Mouse (Mus musculus): ENCODE measurements around the gene Btbd9. TPM values are rescaled to one million over a fixed set of nuclear protein-coding genes. Genes with fewer than 3 reads are reported as not detected.

The Btbd9 gene
- polyA plus RNA-seq, 1 experiment from 2014 or later: 40.9 TPM

- no peak overlapping the region for H3K4me3 ChIP-seq (ENCODE audit: control insufficient read depth in 1 of 2, insufficient read depth in 1 of 2, low read depth in 1 of 2, low read length in 2 of 2)
- H3K27me3 ChIP-seq (ENCODE audit: control insufficient read depth, insufficient read depth, low read length): no peaks in the 10 kb centered on the region
- no peak for ATAC-seq (ENCODE audit: insufficient number of reproducible peaks, insufficient read depth, low FRiP score, low read depth)
- 85% methylated on average over 6 of the region's 6 CpGs for WGBS
- H3K4me2 ChIP-seq (ENCODE audit: low read length): no peak overlapping the region
- H3K9me3 ChIP-seq (ENCODE audit: control insufficient read depth, low read length): no peaks in the 10 kb centered on the region
- peaks cover 34 to 50% of the 10 kb centered on the region in 2 experiments for H3K4me1 ChIP-seq (ENCODE audit: control insufficient read depth in 2 of 2, insufficient read depth in 2 of 2, low read length in 2 of 2)
- H3K36me3 ChIP-seq (ENCODE audit: control insufficient read depth, insufficient read depth, low read length): no peaks in the 10 kb centered on the region
- H3K9ac ChIP-seq (ENCODE audit: low read length): no peak overlapping the region
- no peak overlapping the region for H3K27ac ChIP-seq (replicated peaks in 1 of 2; ENCODE audit: control insufficient read depth in 1 of 2, insufficient read depth in 1 of 2, low read depth in 2 of 2, low read length in 2 of 2)
Measured at GRCm38 (mm10) chr17:30241061-30241460, 335.2 kb downstream of the Btbd9 start.

DNA sequence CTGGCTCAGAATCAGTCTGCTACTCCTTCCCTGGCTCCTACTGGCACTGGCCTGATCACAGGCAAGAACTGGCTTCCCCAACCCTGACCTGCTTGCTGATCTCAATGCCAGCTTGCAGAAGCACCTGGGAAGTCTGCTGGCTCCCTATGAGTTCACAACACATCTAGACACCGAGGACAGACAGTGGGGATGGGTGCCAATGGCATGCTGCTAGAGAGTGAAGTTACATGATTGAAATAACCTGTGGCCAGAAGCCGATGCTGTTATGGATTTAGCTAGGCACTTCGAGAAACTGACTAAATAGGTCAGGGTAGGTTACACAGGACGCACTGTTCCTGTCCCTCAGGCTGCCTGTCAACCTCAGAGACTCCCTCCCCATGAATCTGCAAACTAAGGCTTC lies 335.6 kb downstream of the Btbd9 start:
- 74% methylated on average over 4 of the region's 4 CpGs for WGBS
- no peak for ATAC-seq (ENCODE audit: insufficient number of reproducible peaks, insufficient read depth, low FRiP score, low read depth)
- Histone ChIP-seq H3K4me1 (ENCODE audit: control insufficient read depth in 2 of 2, insufficient read depth in 2 of 2, low read length in 2 of 2) (peaks cover 30 to 49% of the 10 kb centered on the region in 2 experiments), H3K9me3 (ENCODE audit: control insufficient read depth, low read length) (no peaks in the 10 kb centered on the region), H3K4me3 (ENCODE audit: control insufficient read depth in 1 of 2, insufficient read depth in 1 of 2, low read depth in 1 of 2, low read length in 2 of 2) (no peak overlapping the region), H3K27ac (replicated peaks in 1 of 2; ENCODE audit: control insufficient read depth in 1 of 2, insufficient read depth in 1 of 2, low read depth in 2 of 2, low read length in 2 of 2) (no peak overlapping the region), H3K27me3 (ENCODE audit: control insufficient read depth, insufficient read depth, low read length) (no peaks in the 10 kb centered on the region), H3K36me3 (ENCODE audit: control insufficient read depth, insufficient read depth, low read length) (no peaks in the 10 kb centered on the region), H3K9ac (ENCODE audit: low read length) (no peak overlapping the region), H3K4me2 (ENCODE audit: low read length) (no peak overlapping the region)

- ATAC-seq (ENCODE audit: insufficient number of reproducible peaks, insufficient read depth, low FRiP score, low read depth): no peak
- H3K4me1 ChIP-seq (ENCODE audit: control insufficient read depth in 2 of 2, insufficient read depth in 2 of 2, low read length in 2 of 2): peaks cover 25 to 47% of the 10 kb centered on the region in 2 experiments
Measured at GRCm38 (mm10) chr17:30239458-30239857, 336.8 kb downstream of the Btbd9 start.

GRCm38 (mm10) chr17:30237600-30237999 lies 338.7 kb downstream of the Btbd9 start:
- Histone ChIP-seq H3K27ac (replicated peaks in 1 of 2; ENCODE audit: control insufficient read depth in 1 of 2, insufficient read depth in 1 of 2, low read depth in 2 of 2, low read length in 2 of 2) (no peak overlapping the region), H3K27me3 (ENCODE audit: control insufficient read depth, insufficient read depth, low read length) (no peaks in the 10 kb centered on the region), H3K4me1 (ENCODE audit: control insufficient read depth in 2 of 2, insufficient read depth in 2 of 2, low read length in 2 of 2) (peaks cover 13 to 31% of the 10 kb centered on the region in 2 experiments), H3K4me2 (ENCODE audit: low read length) (no peak overlapping the region), H3K9me3 (ENCODE audit: control insufficient read depth, low read length) (no peaks in the 10 kb centered on the region), H3K9ac (ENCODE audit: low read length) (no peak overlapping the region), H3K36me3 (ENCODE audit: control insufficient read depth, insufficient read depth, low read length) (no peaks in the 10 kb centered on the region), H3K4me3 (ENCODE audit: control insufficient read depth in 1 of 2, insufficient read depth in 1 of 2, low read depth in 1 of 2, low read length in 2 of 2) (no peak overlapping the region)
- 86% methylated on average over 7 of the region's 7 CpGs for WGBS
- ATAC-seq (ENCODE audit: insufficient number of reproducible peaks, insufficient read depth, low FRiP score, low read depth): no peak

More at GRCm38 (mm10) chr17:30239458-30239857, 336.8 kb downstream of the Btbd9 start:
- Histone ChIP-seq H3K9me3 (ENCODE audit: control insufficient read depth, low read length) (no peaks in the 10 kb centered on the region), H3K9ac (ENCODE audit: low read length) (no peak overlapping the region), H3K4me3 (ENCODE audit: control insufficient read depth in 1 of 2, insufficient read depth in 1 of 2, low read depth in 1 of 2, low read length in 2 of 2) (no peak overlapping the region), H3K27me3 (ENCODE audit: control insufficient read depth, insufficient read depth, low read length) (no peaks in the 10 kb centered on the region), H3K36me3 (ENCODE audit: control insufficient read depth, insufficient read depth, low read length) (no peaks in the 10 kb centered on the region), H3K4me2 (ENCODE audit: low read length) (no peak overlapping the region), H3K27ac (replicated peaks in 1 of 2; ENCODE audit: control insufficient read depth in 1 of 2, insufficient read depth in 1 of 2, low read depth in 2 of 2, low read length in 2 of 2) (no peak overlapping the region)
- 79% methylated on average over 5 of the region's 5 CpGs for WGBS

DNA sequence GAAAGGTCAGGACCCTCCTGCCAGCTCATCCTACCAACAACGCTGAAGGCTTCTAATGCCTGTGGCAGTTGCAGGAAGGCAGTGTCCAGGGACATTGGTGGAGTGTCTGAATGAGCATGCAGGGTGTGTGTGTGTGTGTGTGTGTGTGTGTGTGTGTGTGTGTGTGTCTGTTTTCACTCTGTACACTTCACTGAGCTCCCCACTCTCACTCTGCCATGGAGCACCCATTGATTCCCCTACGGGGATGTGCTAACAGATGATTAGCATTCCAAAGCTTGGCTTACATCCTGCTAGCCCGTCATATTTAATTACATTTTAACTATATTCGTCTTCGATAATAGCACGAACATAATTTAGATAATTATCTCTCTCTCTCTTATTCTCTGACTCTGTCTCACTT lies 339.7 kb downstream of the Btbd9 start:
- Histone ChIP-seq H3K36me3 (ENCODE audit: control insufficient read depth, insufficient read depth, low read length) (no peaks in the 10 kb centered on the region), H3K4me2 (ENCODE audit: low read length) (no peak overlapping the region), H3K9me3 (ENCODE audit: control insufficient read depth, low read length) (no peaks in the 10 kb centered on the region), H3K9ac (ENCODE audit: low read length) (no peak overlapping the region), H3K4me3 (ENCODE audit: control insufficient read depth in 1 of 2, insufficient read depth in 1 of 2, low read depth in 1 of 2, low read length in 2 of 2) (no peak overlapping the region), H3K27me3 (ENCODE audit: control insufficient read depth, insufficient read depth, low read length) (no peaks in the 10 kb centered on the region), H3K4me1 (ENCODE audit: control insufficient read depth in 2 of 2, insufficient read depth in 2 of 2, low read length in 2 of 2) (peaks cover 13 to 31% of the 10 kb centered on the region in 2 experiments), H3K27ac (replicated peaks in 1 of 2; ENCODE audit: control insufficient read depth in 1 of 2, insufficient read depth in 1 of 2, low read depth in 2 of 2, low read length in 2 of 2) (no peak overlapping the region)
- 80% methylated on average over 6 of the region's 6 CpGs for WGBS
- no peak for ATAC-seq (ENCODE audit: insufficient number of reproducible peaks, insufficient read depth, low FRiP score, low read depth)

DNA sequence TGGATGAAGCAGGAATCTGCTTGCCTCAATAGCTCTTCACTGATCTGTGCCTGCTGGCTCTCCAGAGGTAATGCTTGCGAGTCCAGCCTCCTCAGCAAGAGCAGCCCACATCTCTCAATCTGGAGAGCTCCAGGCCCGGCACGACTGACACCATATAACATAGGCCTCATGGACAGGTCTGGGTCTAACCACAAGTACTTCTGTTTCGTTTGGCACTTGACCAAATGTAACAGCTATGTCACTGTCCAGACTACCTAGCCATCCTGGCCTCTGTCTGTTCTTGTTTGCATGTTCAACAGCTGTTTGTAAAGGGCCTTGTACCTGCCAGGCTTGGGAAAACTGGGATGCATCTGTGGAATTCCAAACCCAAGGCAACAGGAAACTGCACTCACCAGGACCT lies 340.9 kb downstream of the Btbd9 start:
- Histone ChIP-seq H3K36me3 (ENCODE audit: control insufficient read depth, insufficient read depth, low read length) (no peaks in the 10 kb centered on the region), H3K4me1 (ENCODE audit: control insufficient read depth in 2 of 2, insufficient read depth in 2 of 2, low read length in 2 of 2) (peaks cover 11 to 26% of the 10 kb centered on the region in 2 experiments), H3K27me3 (ENCODE audit: control insufficient read depth, insufficient read depth, low read length) (no peaks in the 10 kb centered on the region), H3K9ac (ENCODE audit: low read length) (no peak overlapping the region), H3K9me3 (ENCODE audit: control insufficient read depth, low read length) (no peaks in the 10 kb centered on the region), H3K4me3 (ENCODE audit: control insufficient read depth in 1 of 2, insufficient read depth in 1 of 2, low read depth in 1 of 2, low read length in 2 of 2) (no peak overlapping the region), H3K27ac (replicated peaks in 1 of 2; ENCODE audit: control insufficient read depth in 1 of 2, insufficient read depth in 1 of 2, low read depth in 2 of 2, low read length in 2 of 2) (no peak overlapping the region; a peak in 1 of 4 replicates), H3K4me2 (ENCODE audit: low read length) (no peak overlapping the region)
- WGBS: 21% methylated on average over 4 of the region's 4 CpGs
- ATAC-seq (ENCODE audit: insufficient number of reproducible peaks, insufficient read depth, low FRiP score, low read depth): no peak

DNA sequence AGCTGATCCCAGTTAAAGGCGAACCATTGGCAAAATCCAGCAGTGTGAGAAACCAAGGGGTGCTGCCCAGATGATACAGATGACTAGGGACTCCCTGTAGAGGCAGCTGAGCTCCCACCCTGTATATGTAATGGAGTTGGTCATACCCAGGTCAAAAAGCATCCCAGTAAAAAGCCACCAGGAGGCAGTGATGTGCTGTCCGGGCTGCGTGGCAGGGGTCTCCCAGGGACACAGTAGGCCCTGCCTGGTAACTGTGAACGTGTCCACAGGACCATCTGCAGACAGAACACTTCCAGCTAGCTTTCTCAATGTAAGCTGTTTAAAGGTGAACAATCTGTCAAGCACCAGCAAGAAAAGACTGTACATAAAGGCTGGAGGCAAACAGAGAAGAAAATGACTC lies 343.6 kb downstream of the Btbd9 start:
- no peak overlapping the region for H3K27ac ChIP-seq (replicated peaks in 1 of 2; ENCODE audit: control insufficient read depth in 1 of 2, insufficient read depth in 1 of 2, low read depth in 2 of 2, low read length in 2 of 2)
- 51% methylated on average over 4 of the region's 4 CpGs for WGBS
- H3K4me2 ChIP-seq (ENCODE audit: low read length): no peak overlapping the region
- no peaks in the 10 kb centered on the region for H3K9me3 ChIP-seq (ENCODE audit: control insufficient read depth, low read length)
- H3K4me3 ChIP-seq (ENCODE audit: control insufficient read depth in 1 of 2, insufficient read depth in 1 of 2, low read depth in 1 of 2, low read length in 2 of 2): no peak overlapping the region
- ATAC-seq (ENCODE audit: insufficient number of reproducible peaks, insufficient read depth, low FRiP score, low read depth): no peak
- peaks cover 9 to 19% of the 10 kb centered on the region in 2 experiments for H3K4me1 ChIP-seq (ENCODE audit: control insufficient read depth in 2 of 2, insufficient read depth in 2 of 2, low read length in 2 of 2)
- H3K9ac ChIP-seq (ENCODE audit: low read length): no peak overlapping the region
- H3K36me3 ChIP-seq (ENCODE audit: control insufficient read depth, insufficient read depth, low read length): no peaks in the 10 kb centered on the region
- no peaks in the 10 kb centered on the region for H3K27me3 ChIP-seq (ENCODE audit: control insufficient read depth, insufficient read depth, low read length)

- Histone ChIP-seq H3K4me3 (ENCODE audit: control insufficient read depth in 1 of 2, insufficient read depth in 1 of 2, low read depth in 1 of 2, low read length in 2 of 2) (no peak overlapping the region), H3K27ac (replicated peaks in 1 of 2; ENCODE audit: control insufficient read depth in 1 of 2, insufficient read depth in 1 of 2, low read depth in 2 of 2, low read length in 2 of 2) (no peak overlapping the region), H3K4me2 (ENCODE audit: low read length) (no peak overlapping the region), H3K9me3 (ENCODE audit: control insufficient read depth, low read length) (no peaks in the 10 kb centered on the region), H3K27me3 (ENCODE audit: control insufficient read depth, insufficient read depth, low read length) (no peaks in the 10 kb centered on the region), H3K9ac (ENCODE audit: low read length) (no peak overlapping the region), H3K4me1 (ENCODE audit: control insufficient read depth in 2 of 2, insufficient read depth in 2 of 2, low read length in 2 of 2) (peaks cover 10 to 23% of the 10 kb centered on the region in 2 experiments), H3K36me3 (ENCODE audit: control insufficient read depth, insufficient read depth, low read length) (no peaks in the 10 kb centered on the region)
- ATAC-seq (ENCODE audit: insufficient number of reproducible peaks, insufficient read depth, low FRiP score, low read depth): no peak
- 96% methylated on average over 1 of the region's 1 CpGs for WGBS
Measured at GRCm38 (mm10) chr17:30231483-30231882, 344.8 kb downstream of the Btbd9 start.

All from heart, embryonic 14.5 days (tissue).